Mouse (Mus musculus) heart, adult 2 months (tissue): ENCODE results near the gene Nop10. TPM values are rescaled to one million over a fixed set of nuclear protein-coding genes. Genes with fewer than 3 reads are reported as not detected.
A peak's percentile ranks its signal among the peaks of the same experiment; 100 is the strongest.

ENCODE experiments used
- DNase-seq, 2 experiments: peaks; one replicate each; pipeline ENCODE4 v3.0.0; 2021
- H3K27ac ChIP-seq: fragments of 200-600 bp; 2 replicates; pipeline ENCODE4 v1.8.1; 2022
- H3K27me3 ChIP-seq: fragments of 200-500 bp; 2 replicates; pipeline ENCODE4 v1.6.1; 2012; ENCODE audit warnings: mild to moderate bottlenecking, low read length, inconsistent platforms, mixed read lengths; ENCODE audit not compliant: control insufficient read depth, insufficient read depth
- H3K36me3 ChIP-seq: fragments of 200-500 bp; 2 replicates; pipeline ENCODE4 v1.6.1; 2012; ENCODE audit warnings: low read length, inconsistent platforms; ENCODE audit not compliant: control insufficient read depth, insufficient read depth
- H3K4me1 ChIP-seq: fragments of 200-500 bp; 2 replicates; pipeline ENCODE4 v1.6.1; 2011; ENCODE audit warnings: low read length; ENCODE audit not compliant: control insufficient read depth, insufficient read depth
- H3K4me3 ChIP-seq: fragments of 200-600 bp; 2 replicates; pipeline ENCODE4 v1.8.1; 2022
- H3K79me2 ChIP-seq: fragments of 200-500 bp; replicated peaks from 2 replicates; pipeline ENCODE4 v1.6.1; 2012; ENCODE audit warnings: mild to moderate bottlenecking, inconsistent platforms, low read length, moderate library complexity, mixed read lengths; ENCODE audit not compliant: control insufficient read depth, insufficient read depth
- H3K9ac ChIP-seq: fragments of 200-500 bp; 2 replicates; pipeline ENCODE4 v1.6.1; 2012; ENCODE audit warnings: low read depth, mild to moderate bottlenecking, control low read depth, inconsistent platforms, low read length, mixed read lengths
- CTCF ChIP-seq: fragments of 200-600 bp; IDR thresholded peaks from 2 replicates; pipeline ENCODE4 v1.8.1; 2022; ENCODE audit warnings: antibody characterized with exemption, mild to moderate bottlenecking, moderate library complexity
- EP300 ChIP-seq: fragments of 200-500 bp; IDR thresholded peaks from 2 replicates; pipeline ENCODE4 v1.6.1; 2011; ENCODE audit warnings: low read depth, low read length, control low read depth; ENCODE audit not compliant: insufficient read depth
- POLR2A ChIP-seq: fragments of 200-500 bp; IDR thresholded peaks from 2 replicates; pipeline ENCODE4 v1.6.1; 2011; ENCODE audit warnings: mild to moderate bottlenecking, low read depth, low read length, control low read depth; ENCODE audit not compliant: insufficient read depth
- WGBS: fragments of 180-500 bp; shearing (Covaris S2); methylation state at CpG from one replicate; pipeline ENCODE4 v1.1.7; 2018; 5-methylcytosine and 5-hydroxymethylcytosine counted together
- intact Hi-C: fragments of 180-260 bp; cut with DNase I; formaldehyde crosslinking; loops from one replicate; pipeline ENCODE4 v1.15.1; 2025
- long read RNA-seq: library from polyadenylated mRNA; stranded (forward); transcript quantifications from one replicate; pipeline ENCODE4 v2.0.0, GENCODE M21; 2021
- polyA plus RNA-seq: library from polyadenylated mRNA; depleted of rRNA; stranded (reverse); fragments of >200 nt; gene quantifications from 2 replicates; pipeline ENCODE4 v1.2.3, GENCODE M21; 2012; rRNA removed
- total RNA-seq, 2 experiments: library from RNA; stranded (reverse); gene quantifications; 2 replicates each; pipeline ENCODE4 v1.2.3; 2021

The Nop10 gene
- total RNA-seq = 10 to 100 TPM; 61.8 to 65.4 TPM
- 89.0 and 113 TPM in 2 replicates for polyA plus RNA-seq
- long read RNA-seq, transcript Nop10-201 (2 exons, 1,109 nt) = major isoform, 119 of 120 reads
- long read RNA-seq, partial matches to known transcripts = 0 of 120 reads
- long read RNA-seq, other reads (novel, unspliced or antisense) = 1 of 120 reads

DNA sequence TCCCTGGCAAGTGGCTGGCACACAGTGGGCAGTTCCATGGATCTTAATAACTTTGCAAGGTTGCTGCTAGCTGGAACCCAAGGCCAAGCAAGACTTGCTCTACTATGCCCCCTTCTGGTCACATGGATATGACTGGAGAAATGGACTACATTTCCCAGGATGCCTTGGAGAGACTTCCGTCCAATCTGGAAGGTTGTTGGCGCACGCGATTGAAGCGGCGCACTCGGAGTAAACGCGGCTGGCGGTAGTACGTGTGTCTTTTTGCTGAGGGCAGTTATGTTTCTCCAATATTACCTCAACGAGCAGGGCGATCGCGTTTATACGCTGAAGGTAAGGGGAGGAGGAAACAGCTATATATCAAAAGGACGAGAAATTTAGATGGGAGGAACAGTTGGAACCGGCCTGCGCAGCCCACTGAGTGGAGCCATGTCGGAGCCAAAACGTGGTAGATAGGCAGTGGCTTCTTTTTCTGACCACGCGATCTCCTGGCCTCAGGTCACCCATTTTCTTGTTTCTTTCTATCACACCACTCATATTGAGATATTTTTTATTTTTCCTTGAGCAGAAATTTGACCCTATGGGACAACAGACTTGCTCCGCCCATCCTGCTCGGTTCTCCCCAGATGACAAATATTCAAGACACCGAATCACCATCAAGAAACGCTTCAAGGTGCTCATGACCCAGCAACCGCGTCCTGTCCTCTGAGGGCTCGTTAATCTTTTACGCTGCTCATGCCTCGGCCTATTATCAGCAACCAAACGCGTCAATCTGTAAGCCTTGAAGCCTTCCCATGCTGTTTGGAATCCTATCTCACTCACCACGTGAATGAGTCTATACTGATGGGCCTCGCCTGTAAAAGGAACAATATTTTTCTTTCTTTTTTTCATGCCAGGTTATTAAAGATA lies at the start of gene Nop10:
Gene Nop10 (plus strand): TSS at position 179 of the 906 bp plus-strand sequence.
- Histone ChIP-seq H3K79me2 (no peaks in the 10 kb centered on the region), H3K27ac (peak within 1 kb of the TSS; percentile 74), H3K4me1 (no peaks in the 10 kb centered on the region; the same call in 1 of the 2 replicates), H3K9ac (peak within 1 kb of the TSS; percentile 79), H3K36me3 (no peaks in the 10 kb centered on the region), H3K27me3 (no peaks in the 10 kb centered on the region), H3K4me3 (peak within 1 kb of the TSS; percentile 60)
- TF ChIP-seq CTCF (peak; percentile 92), EP300 (peak; percentile 77), POLR2A (peak; percentile 99)
- peak; percentile 81 to 87 for DNase-seq
- WGBS = under 1% methylated on average over 36 of the region's 36 CpGs
- intact Hi-C loops = loop anchor here (1.0 to 10.0 kb wide), 3 partner anchors 23 to 223 kb away; partner anchors contain the start of genes Chrm5, Emc4 and Lpcat4

GRCm38 (mm10) chr2:112215977-112216376 lies 45.7 kb upstream of the Nop10 start:
- WGBS = 12% methylated on average over 1 of the region's 1 CpGs
- Histone ChIP-seq H3K4me1 (no peaks in the 10 kb centered on the region), H3K27ac (no peak overlapping the region), H3K9ac (no peak overlapping the region), H3K79me2 (no peaks in the 10 kb centered on the region), H3K27me3 (no peaks in the 10 kb centered on the region), H3K4me3 (no peak overlapping the region), H3K36me3 (no peaks in the 10 kb centered on the region)
- TF ChIP-seq CTCF = peak; percentile 73
- TF ChIP-seq POLR2A = no peak
- TF ChIP-seq EP300 = no peak
- no peak for DNase-seq
- intact Hi-C loops = loop anchor here (2.0 kb wide), 1 partner anchor 17 kb away; no protein-coding TSS in a partner anchor

- intact Hi-C loops = loop anchor here (2.0 kb wide), 1 partner anchor 19 kb away; no protein-coding TSS in a partner anchor
- WGBS = 64% methylated on average over 6 of the region's 6 CpGs
These were observed 44.1 kb upstream of the Nop10 start for GRCm38 (mm10) chr2:112217614-112218013.

DNA sequence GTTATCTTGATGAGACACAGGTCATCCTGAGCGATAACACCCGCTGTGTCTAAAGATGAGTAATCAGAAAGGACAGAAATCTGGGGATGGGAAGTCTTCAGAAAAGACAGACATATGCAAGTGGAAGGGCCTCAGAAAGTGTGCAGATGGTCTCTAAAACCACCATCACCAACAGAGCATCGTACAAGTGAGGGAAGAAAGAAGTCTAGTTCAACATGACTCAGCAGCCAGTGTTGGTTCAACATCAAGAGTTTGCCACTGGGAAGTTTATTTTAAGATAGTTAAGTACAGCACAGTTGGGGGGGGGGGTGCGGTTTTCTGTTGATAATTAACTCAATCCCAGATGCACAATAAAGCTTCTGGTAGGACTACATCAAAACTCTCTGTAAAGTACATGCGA lies 40.8 kb upstream of the Nop10 start:
- Histone ChIP-seq H3K9ac (no peak overlapping the region), H3K4me3 (no peak overlapping the region), H3K27me3 (no peaks in the 10 kb centered on the region), H3K4me1 (no peaks in the 10 kb centered on the region), H3K27ac (no peak overlapping the region), H3K36me3 (no peaks in the 10 kb centered on the region), H3K79me2 (no peaks in the 10 kb centered on the region)
- WGBS = 66% methylated on average over 5 of the region's 5 CpGs
- DNase-seq = no peak
- no peak for TF ChIP-seq POLR2A
- intact Hi-C loops = no loop called here

More at GRCm38 (mm10) chr2:112217614-112218013, 44.1 kb upstream of the Nop10 start:
- H3K79me2 ChIP-seq = no peaks in the 10 kb centered on the region
- H3K4me3 ChIP-seq = no peak overlapping the region
- TF ChIP-seq CTCF (no peak), POLR2A (no peak), EP300 (no peak)
- no peak overlapping the region for H3K9ac ChIP-seq
- no peak for DNase-seq
- no peaks in the 10 kb centered on the region for H3K27me3 ChIP-seq
- H3K27ac ChIP-seq = no peak overlapping the region
- H3K36me3 ChIP-seq = no peaks in the 10 kb centered on the region
- no peaks in the 10 kb centered on the region for H3K4me1 ChIP-seq

- whole genome bisulfite sequencing = 40% methylated on average over 5 of the region's 5 CpGs
- no peak overlapping the region for H3K27ac ChIP-seq
- intact Hi-C loops = no loop called here
- TF ChIP-seq POLR2A = no peak
- TF ChIP-seq EP300 = no peak
- TF ChIP-seq CTCF = no peak
- no peak overlapping the region for H3K9ac ChIP-seq
- no peak overlapping the region for H3K4me3 ChIP-seq
- DNase-seq = no peak
- no peaks in the 10 kb centered on the region for H3K36me3 ChIP-seq
- H3K79me2 ChIP-seq = no peaks in the 10 kb centered on the region
- no peaks in the 10 kb centered on the region for H3K27me3 ChIP-seq
- H3K4me1 ChIP-seq = no peaks in the 10 kb centered on the region
These were observed 39.1 kb upstream of the Nop10 start for GRCm38 (mm10) chr2:112222607-112223006.

- Histone ChIP-seq H3K27me3 (no peaks in the 10 kb centered on the region), H3K36me3 (no peaks in the 10 kb centered on the region), H3K27ac (no peak overlapping the region), H3K79me2 (no peaks in the 10 kb centered on the region), H3K9ac (no peak overlapping the region), H3K4me3 (no peak overlapping the region), H3K4me1 (no peaks in the 10 kb centered on the region)
- intact Hi-C loops = no loop called here
- DNase-seq = no peak
- TF ChIP-seq CTCF = no peak
- no peak for TF ChIP-seq POLR2A
- no peak for TF ChIP-seq EP300
- WGBS = 47% methylated on average over 4 of the region's 4 CpGs
These were observed 37.4 kb upstream of the Nop10 start for GRCm38 (mm10) chr2:112224356-112224755.
